Mouse (Mus musculus): ENCODE results near the gene 1700003E16Rik. TPM values are rescaled to one million over a fixed set of nuclear protein-coding genes. Genes with fewer than 3 reads are reported as not detected.

1700003E16Rik gene
- polyA plus RNA-seq, 1 experiment, result not detected

DNA sequence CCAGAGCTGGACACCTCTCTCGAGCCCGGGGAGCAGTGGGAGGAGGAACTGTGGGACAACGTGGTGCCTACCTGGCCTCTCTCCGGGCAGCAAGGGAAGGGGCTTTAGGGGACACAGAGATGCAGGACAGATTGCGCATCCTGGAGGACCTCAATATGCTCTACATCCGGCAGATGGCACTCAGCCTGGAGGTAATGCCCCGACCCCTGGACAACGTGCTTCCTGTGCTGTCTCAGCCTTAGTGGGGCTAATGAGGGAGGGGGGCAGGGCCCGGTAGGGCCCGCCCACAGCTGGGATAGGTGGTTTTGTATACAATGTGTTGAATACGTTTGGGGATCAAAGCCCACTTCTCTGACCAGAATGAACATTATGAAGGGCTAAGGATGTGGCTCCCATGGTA, 18.1 kb upstream of the 1700003E16Rik start:
- H3K27ac ChIP-seq (ENCODE audit: insufficient read depth, low read length), result no peak overlapping the region
- TF ChIP-seq CTCF (IDR thresholded peaks at IDR 0.05; ENCODE audit: low read depth, low read length), result no peak

GRCm38 (mm10) chr6:83140044-83140443, 16.2 kb upstream of the 1700003E16Rik start:
- H3K4me3 ChIP-seq (ENCODE audit: low read depth, low read length), result no peak overlapping the region
- H3K4me1 ChIP-seq (ENCODE audit: control insufficient read depth, insufficient read depth, low read length), result peaks cover 6% of the 10 kb centered on the region
- H3K36me3 ChIP-seq (ENCODE audit: control insufficient read depth, insufficient read depth, low read length, poor library complexity, severe bottlenecking), result no peaks in the 10 kb centered on the region
- TF ChIP-seq POLR2A (IDR thresholded peaks at IDR 0.05; ENCODE audit: insufficient read depth, low read length) (no peak), EP300 (IDR thresholded peaks at IDR 0.05; ENCODE audit: insufficient read depth, low read depth, low read length) (no peak), CTCF (IDR thresholded peaks at IDR 0.05; ENCODE audit: low read depth, low read length) (no peak)
- no peaks in the 10 kb centered on the region for H3K9me3 ChIP-seq (replicated peaks; ENCODE audit: control insufficient read depth, insufficient read depth, low read length, poor library complexity, severe bottlenecking)
- no peaks in the 10 kb centered on the region for H3K27me3 ChIP-seq (ENCODE audit: control insufficient read depth, insufficient read depth, low read length, poor library complexity, severe bottlenecking)
- no peak overlapping the region for H3K9ac ChIP-seq (ENCODE audit: low read depth, poor library complexity, severe bottlenecking)
- H3K27ac ChIP-seq (ENCODE audit: insufficient read depth, low read length), result no peak overlapping the region

More for the DNA sequence above, 18.1 kb upstream of the 1700003E16Rik start:
- Histone ChIP-seq H3K4me1 (ENCODE audit: control insufficient read depth, insufficient read depth, low read length) (peaks cover 6% of the 10 kb centered on the region), H3K4me3 (ENCODE audit: low read depth, low read length) (peak overlapping the region; percentile 62), H3K9ac (ENCODE audit: low read depth, poor library complexity, severe bottlenecking) (0 out of 2 replicates have a peak overlapping the region, but pooled peaks have one; percentile 13), H3K9me3 (replicated peaks; ENCODE audit: control insufficient read depth, insufficient read depth, low read length, poor library complexity, severe bottlenecking) (no peaks in the 10 kb centered on the region), H3K27me3 (ENCODE audit: control insufficient read depth, insufficient read depth, low read length, poor library complexity, severe bottlenecking) (no peaks in the 10 kb centered on the region), H3K36me3 (ENCODE audit: control insufficient read depth, insufficient read depth, low read length, poor library complexity, severe bottlenecking) (no peaks in the 10 kb centered on the region)

- H3K9me3 ChIP-seq (replicated peaks; ENCODE audit: control insufficient read depth, insufficient read depth, low read length, poor library complexity, severe bottlenecking), result no peaks in the 10 kb centered on the region
- H3K36me3 ChIP-seq (ENCODE audit: control insufficient read depth, insufficient read depth, low read length, poor library complexity, severe bottlenecking), result no peaks in the 10 kb centered on the region
- H3K9ac ChIP-seq (ENCODE audit: low read depth, poor library complexity, severe bottlenecking), result peak overlapping the region; percentile 70
- no peaks in the 10 kb centered on the region for H3K27me3 ChIP-seq (ENCODE audit: control insufficient read depth, insufficient read depth, low read length, poor library complexity, severe bottlenecking)
- H3K27ac ChIP-seq (ENCODE audit: insufficient read depth, low read length), result no peak overlapping the region
- H3K4me1 ChIP-seq (ENCODE audit: control insufficient read depth, insufficient read depth, low read length), result peaks cover 4% of the 10 kb centered on the region
- peak overlapping the region; percentile 63 for H3K4me3 ChIP-seq (ENCODE audit: low read depth, low read length)
- TF ChIP-seq EP300 (IDR thresholded peaks at IDR 0.05; ENCODE audit: insufficient read depth, low read depth, low read length) (no peak), POLR2A (IDR thresholded peaks at IDR 0.05; ENCODE audit: insufficient read depth, low read length) (no peak), CTCF (IDR thresholded peaks at IDR 0.05; ENCODE audit: low read depth, low read length) (no peak)
These were observed 14.6 kb upstream of the 1700003E16Rik start for GRCm38 (mm10) chr6:83141636-83142035.

- Histone ChIP-seq H3K27me3 (ENCODE audit: control insufficient read depth, insufficient read depth, low read length, poor library complexity, severe bottlenecking) (no peaks in the 10 kb centered on the region), H3K4me3 (ENCODE audit: low read depth, low read length) (peak overlapping the region; percentile 63), H3K36me3 (ENCODE audit: control insufficient read depth, insufficient read depth, low read length, poor library complexity, severe bottlenecking) (no peaks in the 10 kb centered on the region), H3K4me1 (ENCODE audit: control insufficient read depth, insufficient read depth, low read length) (peaks cover 3% of the 10 kb centered on the region), H3K27ac (ENCODE audit: insufficient read depth, low read length) (no peak overlapping the region), H3K9me3 (replicated peaks; ENCODE audit: control insufficient read depth, insufficient read depth, low read length, poor library complexity, severe bottlenecking) (no peaks in the 10 kb centered on the region), H3K9ac (ENCODE audit: low read depth, poor library complexity, severe bottlenecking) (peak overlapping the region; percentile 70)
- no peak for TF ChIP-seq CTCF (IDR thresholded peaks at IDR 0.05; ENCODE audit: low read depth, low read length)
- no peak for TF ChIP-seq EP300 (IDR thresholded peaks at IDR 0.05; ENCODE audit: insufficient read depth, low read depth, low read length)
- no peak for TF ChIP-seq POLR2A (IDR thresholded peaks at IDR 0.05; ENCODE audit: insufficient read depth, low read length)
These were observed 13.9 kb upstream of the 1700003E16Rik start for GRCm38 (mm10) chr6:83142211-83142731.

DNA sequence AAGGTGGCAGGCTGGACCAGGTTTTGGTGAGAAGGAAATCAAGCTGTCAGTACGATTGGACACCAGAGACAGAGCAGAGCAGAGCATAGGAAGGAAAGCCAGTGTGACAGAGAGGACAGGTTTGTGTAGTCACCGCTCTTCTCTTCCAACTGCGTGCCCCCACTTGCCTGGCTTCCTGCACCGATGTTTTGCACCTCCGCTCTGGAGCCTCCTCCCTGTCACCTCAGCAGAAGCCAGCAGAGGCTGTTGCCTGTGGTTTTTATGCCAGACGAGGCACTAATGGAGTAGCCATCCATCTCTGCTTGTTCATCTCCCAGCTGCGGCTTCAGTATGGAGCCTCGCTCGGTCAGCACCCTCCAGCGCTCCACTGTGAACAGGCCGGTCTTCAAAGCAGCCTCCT, 13.3 kb upstream of the 1700003E16Rik start:
- peak overlapping the region; percentile 4; the same call in 1 of the 2 replicates for H3K4me3 ChIP-seq (ENCODE audit: low read depth, low read length)
- 0 out of 2 replicates have a peak overlapping the region, but pooled peaks have one; percentile 70 for H3K9ac ChIP-seq (ENCODE audit: low read depth, poor library complexity, severe bottlenecking)
- TF ChIP-seq POLR2A (IDR thresholded peaks at IDR 0.05; ENCODE audit: insufficient read depth, low read length) (no peak), CTCF (IDR thresholded peaks at IDR 0.05; ENCODE audit: low read depth, low read length) (no peak), EP300 (IDR thresholded peaks at IDR 0.05; ENCODE audit: insufficient read depth, low read depth, low read length) (no peak)
- H3K9me3 ChIP-seq (replicated peaks; ENCODE audit: control insufficient read depth, insufficient read depth, low read length, poor library complexity, severe bottlenecking), result no peaks in the 10 kb centered on the region
- H3K36me3 ChIP-seq (ENCODE audit: control insufficient read depth, insufficient read depth, low read length, poor library complexity, severe bottlenecking), result no peaks in the 10 kb centered on the region
- H3K4me1 ChIP-seq (ENCODE audit: control insufficient read depth, insufficient read depth, low read length), result peaks cover 3% of the 10 kb centered on the region
- H3K27ac ChIP-seq (ENCODE audit: insufficient read depth, low read length), result no peak overlapping the region
- no peaks in the 10 kb centered on the region for H3K27me3 ChIP-seq (ENCODE audit: control insufficient read depth, insufficient read depth, low read length, poor library complexity, severe bottlenecking)

DNA sequence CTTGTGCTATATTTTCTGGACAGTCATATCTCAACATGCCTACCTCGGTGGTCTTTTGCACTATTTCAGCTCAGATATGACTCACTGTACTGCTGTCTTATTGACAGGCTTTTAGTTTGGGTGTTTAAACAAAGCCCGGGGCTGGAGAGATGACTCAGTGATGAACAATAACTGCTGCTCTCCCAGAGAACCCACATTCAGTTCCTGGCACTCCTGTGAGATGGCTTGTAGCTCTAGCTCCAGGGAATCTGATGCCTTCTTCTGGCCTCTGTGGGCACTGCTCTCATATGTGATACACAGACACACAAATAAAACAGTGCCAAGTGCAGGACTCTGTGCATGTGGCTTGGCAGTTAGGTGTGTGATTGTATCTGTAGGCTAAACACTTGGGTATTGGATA, 11.0 kb upstream of the 1700003E16Rik start:
- no peaks in the 10 kb centered on the region for H3K36me3 ChIP-seq (ENCODE audit: control insufficient read depth, insufficient read depth, low read length, poor library complexity, severe bottlenecking)
- H3K4me3 ChIP-seq (ENCODE audit: low read depth, low read length), result no peak overlapping the region
- H3K27me3 ChIP-seq (ENCODE audit: control insufficient read depth, insufficient read depth, low read length, poor library complexity, severe bottlenecking), result no peaks in the 10 kb centered on the region
- no peak overlapping the region for H3K27ac ChIP-seq (ENCODE audit: insufficient read depth, low read length)
- peaks cover 2% of the 10 kb centered on the region for H3K4me1 ChIP-seq (ENCODE audit: control insufficient read depth, insufficient read depth, low read length)
- no peak overlapping the region for H3K9ac ChIP-seq (ENCODE audit: low read depth, poor library complexity, severe bottlenecking)
- no peak for TF ChIP-seq POLR2A (IDR thresholded peaks at IDR 0.05; ENCODE audit: insufficient read depth, low read length)
- no peak for TF ChIP-seq EP300 (IDR thresholded peaks at IDR 0.05; ENCODE audit: insufficient read depth, low read depth, low read length)
- TF ChIP-seq CTCF (IDR thresholded peaks at IDR 0.05; ENCODE audit: low read depth, low read length), result no peak
- H3K9me3 ChIP-seq (replicated peaks; ENCODE audit: control insufficient read depth, insufficient read depth, low read length, poor library complexity, severe bottlenecking), result no peaks in the 10 kb centered on the region

All from ES-Bruce4 (cell line).